Mouse (Mus musculus) embryonic facial prominence, embryonic 15.5 days (tissue): ENCODE data around the gene Tunar. TPM values are rescaled to one million over a fixed set of nuclear protein-coding genes. Genes with fewer than 3 reads are reported as not detected.

Source experiments
- ATAC-seq: fragments of 200-750 bp; cut with Nextera tagmentation; 2 replicates; pipeline ENCODE4 v1.8.0; 2017; ENCODE audit warnings: low read depth, moderate TSS enrichment; ENCODE audit not compliant: insufficient number of reproducible peaks, low FRiP score, low TSS enrichment
- H3K27ac ChIP-seq: fragments of 300-500 bp; sonication (generic); replicated peaks from 2 replicates; pipeline ENCODE4 v1.5.1; 2015; ENCODE audit warnings: mild to moderate bottlenecking, inconsistent platforms
- H3K27me3 ChIP-seq: fragments of 300-500 bp; sonication (generic); 2 replicates; pipeline ENCODE4 v1.6.1; 2015; ENCODE audit warnings: inconsistent platforms
- H3K36me3 ChIP-seq: fragments of 300-500 bp; sonication (generic); 2 replicates; pipeline ENCODE4 v1.6.1; 2015; ENCODE audit warnings: mild to moderate bottlenecking, inconsistent platforms
- H3K4me1 ChIP-seq: fragments of 300-500 bp; sonication (generic); 2 replicates; pipeline ENCODE4 v1.6.1; 2015; ENCODE audit warnings: inconsistent platforms
- H3K4me2 ChIP-seq: fragments of 300-500 bp; sonication (generic); replicated peaks from 2 replicates; pipeline ENCODE4 v1.6.1; 2015; ENCODE audit warnings: mild to moderate bottlenecking, inconsistent platforms
- H3K4me3 ChIP-seq: fragments of 300-500 bp; sonication (generic); replicated peaks from 2 replicates; pipeline ENCODE4 v1.5.1; 2015; ENCODE audit warnings: mild to moderate bottlenecking, inconsistent platforms
- H3K9ac ChIP-seq: fragments of 300-500 bp; sonication (generic); 2 replicates; pipeline ENCODE4 v1.6.1; 2015; ENCODE audit warnings: inconsistent platforms
- H3K9me3 ChIP-seq: fragments of 300-500 bp; sonication (generic); replicated peaks from 2 replicates; pipeline ENCODE4 v1.6.1; 2016; ENCODE audit warnings: inconsistent platforms
- WGBS: fragments of 180-500 bp; shearing (Covaris S2); methylation state at CpG from one replicate; pipeline ENCODE4 v1.1.7; 2015; 5-methylcytosine and 5-hydroxymethylcytosine counted together
- polyA plus RNA-seq: library from polyadenylated mRNA; unstranded; fragments of >200 nt; fragmentation: Nextera tagmentation; extraction: Ambion mirVana; gene quantifications from 2 replicates; pipeline ENCODE4 v1.2.1, GENCODE M21; 2015

The Tunar gene
- polyA plus RNA-seq, 1 experiment from 2014 or later: 0.37 TPM

- no peaks in the 10 kb centered on the region for H3K4me1 ChIP-seq
- 76% methylated on average over 5 of the region's 5 CpGs for WGBS
- no peaks in the 10 kb centered on the region for H3K27me3 ChIP-seq
- no peak overlapping the region for H3K9ac ChIP-seq
- no peaks in the 10 kb centered on the region for H3K36me3 ChIP-seq
- no peak overlapping the region for H3K4me3 ChIP-seq
- no peaks in the 10 kb centered on the region for H3K9me3 ChIP-seq
- no peak overlapping the region for H3K27ac ChIP-seq
- H3K4me2 ChIP-seq: no peak overlapping the region
- no peak for ATAC-seq
Observed at GRCm38 (mm10) chr12:105403742-105404141, 70.1 kb downstream of the Tunar start.

GRCm38 (mm10) chr12:105406008-105406407, 72.3 kb downstream of the Tunar start:
- Histone ChIP-seq H3K9me3 (no peaks in the 10 kb centered on the region), H3K4me3 (no peak overlapping the region), H3K27ac (no peak overlapping the region), H3K4me1 (no peaks in the 10 kb centered on the region), H3K9ac (no peak overlapping the region), H3K36me3 (no peaks in the 10 kb centered on the region), H3K4me2 (no peak overlapping the region), H3K27me3 (no peaks in the 10 kb centered on the region)
- WGBS: 56% methylated on average over 6 of the region's 6 CpGs
- ATAC-seq: no peak

GRCm38 (mm10) chr12:105413909-105414308, 80.2 kb downstream of the Tunar start:
- Histone ChIP-seq H3K9ac (no peak overlapping the region), H3K27me3 (no peaks in the 10 kb centered on the region), H3K9me3 (no peaks in the 10 kb centered on the region), H3K4me2 (no peak overlapping the region), H3K4me3 (no peak overlapping the region), H3K36me3 (no peaks in the 10 kb centered on the region), H3K27ac (no peak overlapping the region), H3K4me1 (no peaks in the 10 kb centered on the region)
- ATAC-seq: no peak
- WGBS: 75% methylated on average over 8 of the region's 8 CpGs

- Histone ChIP-seq H3K4me1 (no peaks in the 10 kb centered on the region), H3K36me3 (no peaks in the 10 kb centered on the region), H3K27ac (no peak overlapping the region), H3K9ac (no peak overlapping the region), H3K4me2 (no peak overlapping the region), H3K9me3 (no peaks in the 10 kb centered on the region), H3K4me3 (no peak overlapping the region), H3K27me3 (no peaks in the 10 kb centered on the region)
- WGBS: 31% methylated on average over 6 of the region's 6 CpGs
- ATAC-seq: no peak
Observed at GRCm38 (mm10) chr12:105420476-105420875, 86.8 kb downstream of the Tunar start.

- WGBS: 68% methylated on average over 7 of the region's 7 CpGs
- no peaks in the 10 kb centered on the region for H3K27me3 ChIP-seq
Observed at GRCm38 (mm10) chr12:105426541-105426940, 92.9 kb downstream of the Tunar start.

GRCm38 (mm10) chr12:105427039-105427757, 93.5 kb downstream of the Tunar start:
- peak overlapping the region; percentile 35; the same call in 1 of the 2 replicates for H3K4me2 ChIP-seq
- 19% methylated on average over 10 of the region's 10 CpGs for WGBS
- H3K9me3 ChIP-seq: no peaks in the 10 kb centered on the region
- H3K4me3 ChIP-seq: no peak overlapping the region
- no peaks in the 10 kb centered on the region for H3K36me3 ChIP-seq
- H3K27me3 ChIP-seq: no peaks in the 10 kb centered on the region
- no peak overlapping the region for H3K27ac ChIP-seq
- ATAC-seq: peak; percentile 80; the same call in 1 of the 2 replicates
- 0 out of 2 replicates have a peak, but pooled peaks cover 6% of the 10 kb centered on the region for H3K4me1 ChIP-seq
- no peak overlapping the region for H3K9ac ChIP-seq

More at GRCm38 (mm10) chr12:105426541-105426940, 92.9 kb downstream of the Tunar start:
- Histone ChIP-seq H3K4me2 (no peak overlapping the region), H3K9me3 (no peaks in the 10 kb centered on the region), H3K4me1 (0 out of 2 replicates have a peak, but pooled peaks cover 6% of the 10 kb centered on the region), H3K27ac (no peak overlapping the region), H3K9ac (no peak overlapping the region), H3K4me3 (no peak overlapping the region), H3K36me3 (no peaks in the 10 kb centered on the region)
- no peak for ATAC-seq

- H3K36me3 ChIP-seq: no peaks in the 10 kb centered on the region
- no peaks in the 10 kb centered on the region for H3K9me3 ChIP-seq
- 43% methylated on average over 3 of the region's 3 CpGs for WGBS
- no peak overlapping the region for H3K9ac ChIP-seq
- no peak overlapping the region for H3K4me2 ChIP-seq
- H3K4me3 ChIP-seq: no peak overlapping the region
- H3K4me1 ChIP-seq: 0 out of 2 replicates have a peak, but pooled peaks cover 6% of the 10 kb centered on the region
- no peak overlapping the region for H3K27ac ChIP-seq
- no peak for ATAC-seq
- H3K27me3 ChIP-seq: no peaks in the 10 kb centered on the region
Observed at GRCm38 (mm10) chr12:105431872-105432271, 98.2 kb downstream of the Tunar start.

- WGBS: 63% methylated on average over 3 of the region's 3 CpGs
- no peak overlapping the region for H3K9ac ChIP-seq
- H3K36me3 ChIP-seq: no peaks in the 10 kb centered on the region
- H3K4me1 ChIP-seq: no peaks in the 10 kb centered on the region
- no peak overlapping the region for H3K27ac ChIP-seq
- no peak overlapping the region for H3K4me3 ChIP-seq
- no peak overlapping the region for H3K4me2 ChIP-seq
- H3K9me3 ChIP-seq: no peaks in the 10 kb centered on the region
- ATAC-seq: no peak
- no peaks in the 10 kb centered on the region for H3K27me3 ChIP-seq
Observed at GRCm38 (mm10) chr12:105432807-105433206, 99.1 kb downstream of the Tunar start.

Other genes starting within 250 kb of the Tunar start
- not detected in 2 replicates for gene Tcl1b2, start 187.9 kb upstream of the Tunar start, polyA plus RNA-seq
- gene Tcl1b1, start 174.2 kb upstream of the Tunar start, polyA plus RNA-seq: not detected in 2 replicates
- gene Tcl1b5, start 157.5 kb upstream of the Tunar start, polyA plus RNA-seq: not detected in 2 replicates
- not detected in 2 replicates for gene Tcl1b3, start 142.8 kb upstream of the Tunar start, polyA plus RNA-seq
- gene Tcl1b4, start 131.9 kb upstream of the Tunar start, polyA plus RNA-seq: not detected in 2 replicates
- not detected in 2 replicates for gene Tcl1, start 111.1 kb upstream of the Tunar start, polyA plus RNA-seq
- gene D430019H16Rik, start 120.0 kb downstream of the Tunar start, polyA plus RNA-seq: 1.6 and 1.7 TPM in 2 replicates
- gene Bdkrb2, start 229.4 kb downstream of the Tunar start, polyA plus RNA-seq: 2.6 and 2.8 TPM in 2 replicates